Mouse (Mus musculus): ENCODE measurements around the gene Akap2.

The Akap2 gene

GRCm38 (mm10) chr4:57797548-57798285, 80.3 kb downstream of the Akap2 start:
- no peak for DNase-seq (ENCODE audit: low spot score in 2 of 2)

GRCm38 (mm10) chr4:57798286-57799018, 81.0 kb downstream of the Akap2 start:
- DNase-seq (ENCODE audit: low spot score in 2 of 2) = no peak

GRCm38 (mm10) chr4:57799297-57799696, 81.8 kb downstream of the Akap2 start:
- DNase-seq (ENCODE audit: low spot score in 2 of 2) = no peak

- DNase-seq (ENCODE audit: low spot score in 2 of 2) = no peak
Measured at GRCm38 (mm10) chr4:57801239-57801638, 83.8 kb downstream of the Akap2 start.

- DNase-seq (ENCODE audit: low spot score in 2 of 2) = no peak
Measured at GRCm38 (mm10) chr4:57801986-57802385, 84.5 kb downstream of the Akap2 start.

GRCm38 (mm10) chr4:57802411-57802810, 85.0 kb downstream of the Akap2 start:
- DNase-seq (ENCODE audit: low spot score in 2 of 2) = no peak

- no peak for DNase-seq (ENCODE audit: low spot score in 2 of 2)
Measured at GRCm38 (mm10) chr4:57804902-57805301, 87.4 kb downstream of the Akap2 start.

- DNase-seq (ENCODE audit: low spot score in 2 of 2) = no peak
Measured at GRCm38 (mm10) chr4:57809449-57809848, 92.0 kb downstream of the Akap2 start.

- DNase-seq (ENCODE audit: low spot score in 2 of 2) = no peak
Measured at GRCm38 (mm10) chr4:57812075-57812474, 94.6 kb downstream of the Akap2 start.

- DNase-seq (ENCODE audit: low spot score in 2 of 2) = no peak
Measured at GRCm38 (mm10) chr4:57812916-57813575, 95.6 kb downstream of the Akap2 start.

GRCm38 (mm10) chr4:57813576-57813945, 96.1 kb downstream of the Akap2 start:
- DNase-seq (ENCODE audit: low spot score in 2 of 2) = no peak

GRCm38 (mm10) chr4:57815355-57815754, 97.9 kb downstream of the Akap2 start:
- DNase-seq (ENCODE audit: low spot score in 2 of 2) = no peak

GRCm38 (mm10) chr4:57816146-57816545, 98.7 kb downstream of the Akap2 start:
- DNase-seq (ENCODE audit: low spot score in 2 of 2) = no peak

- DNase-seq (ENCODE audit: low spot score in 2 of 2) = no peak
Measured at GRCm38 (mm10) chr4:57820839-57821374, 103.5 kb downstream of the Akap2 start.

GRCm38 (mm10) chr4:57821556-57822356, 104.3 kb downstream of the Akap2 start:
- no peak for DNase-seq (ENCODE audit: low spot score in 2 of 2)

- DNase-seq (ENCODE audit: low spot score in 2 of 2) = no peak
Measured at GRCm38 (mm10) chr4:57822641-57823040, 105.2 kb downstream of the Akap2 start.

- no peak for DNase-seq (ENCODE audit: low spot score in 2 of 2)
Measured at GRCm38 (mm10) chr4:57824626-57825240, 107.3 kb downstream of the Akap2 start.

- DNase-seq (ENCODE audit: low spot score in 2 of 2) = no peak
Measured at GRCm38 (mm10) chr4:57826272-57826671, 108.8 kb downstream of the Akap2 start.

GRCm38 (mm10) chr4:57829131-57829530, 111.7 kb downstream of the Akap2 start:
- DNase-seq (ENCODE audit: low spot score in 2 of 2) = no peak

GRCm38 (mm10) chr4:57829740-57830139, 112.3 kb downstream of the Akap2 start:
- DNase-seq (ENCODE audit: low spot score in 2 of 2) = no peak

- no peak for DNase-seq (ENCODE audit: low spot score in 2 of 2)
Measured at GRCm38 (mm10) chr4:57832318-57832717, 114.9 kb downstream of the Akap2 start.
